Mouse (Mus musculus): ENCODE data around the gene Stxbp3.

- TF ChIP-seq CTCF (IDR thresholded peaks at IDR 0.05; ENCODE audit: control insufficient read depth, insufficient read depth, insufficient replicate concordance, low read depth, low read length) (no peak), POLR2A (IDR thresholded peaks at IDR 0.05; ENCODE audit: control insufficient read depth, low read depth, low read length) (no peak)
Measured at GRCm38 (mm10) chr3:108781884-108782270, 58.4 kb downstream of the Stxbp3 start.

All from testis, adult 2 months (tissue).